Mouse (Mus musculus): ENCODE measurements around the gene Rec8.

The Rec8 gene

DNA sequence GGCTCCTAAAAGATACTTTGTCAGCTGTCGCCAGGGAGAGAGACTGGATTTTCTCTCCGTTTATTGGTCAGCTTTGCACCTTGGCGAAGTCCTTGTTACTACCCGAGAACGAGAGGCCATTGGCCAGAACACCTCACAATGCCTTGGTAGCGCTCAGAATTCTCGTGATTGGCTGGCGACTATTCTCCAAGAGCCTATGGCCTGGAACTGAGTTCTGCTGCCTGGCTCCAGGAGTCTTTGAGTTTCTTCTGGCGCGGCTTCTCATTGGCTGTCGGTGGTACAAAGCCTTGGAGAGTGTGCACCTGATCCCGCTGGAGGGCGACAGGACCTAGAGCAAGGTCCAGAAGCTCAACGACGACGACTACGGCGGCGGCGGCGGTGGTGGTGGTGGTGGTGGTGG is at the start of gene Rec8:
TSS of gene Rec8 (plus strand) at position 216 of the 400 bp plus-strand sequence.
- DNase-seq: peak; percentile 64

- no peak for DNase-seq
Observed at GRCm38 (mm10) chr14:55570588-55570987, 47.2 kb upstream of the Rec8 start.

DNA sequence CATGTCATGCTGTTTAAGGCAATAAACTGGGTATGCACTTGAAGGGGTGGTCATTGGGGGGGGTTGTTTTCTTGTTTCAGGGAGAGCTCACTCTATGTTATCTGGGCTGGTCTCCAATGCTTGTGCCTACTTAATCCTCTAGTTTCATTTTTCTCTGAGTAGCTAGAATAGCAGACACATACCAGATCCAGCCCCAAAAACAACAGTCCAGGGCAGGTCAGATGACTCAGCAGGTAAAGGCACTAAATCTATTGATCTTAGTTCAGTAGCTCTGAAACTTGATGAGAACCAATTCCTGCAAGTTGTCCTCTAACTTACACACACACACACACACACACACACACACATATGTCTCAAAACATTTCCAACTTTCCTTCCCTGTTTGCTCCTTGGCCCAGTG is 46.1 kb upstream of the Rec8 start:
- DNase-seq: no peak

- DNase-seq: no peak
Observed at GRCm38 (mm10) chr14:55575302-55575701, 42.5 kb upstream of the Rec8 start, which contains the start of gene Fitm1. Gene Fitm1, plus strand, starts transcription at chr14:55575617.

DNA sequence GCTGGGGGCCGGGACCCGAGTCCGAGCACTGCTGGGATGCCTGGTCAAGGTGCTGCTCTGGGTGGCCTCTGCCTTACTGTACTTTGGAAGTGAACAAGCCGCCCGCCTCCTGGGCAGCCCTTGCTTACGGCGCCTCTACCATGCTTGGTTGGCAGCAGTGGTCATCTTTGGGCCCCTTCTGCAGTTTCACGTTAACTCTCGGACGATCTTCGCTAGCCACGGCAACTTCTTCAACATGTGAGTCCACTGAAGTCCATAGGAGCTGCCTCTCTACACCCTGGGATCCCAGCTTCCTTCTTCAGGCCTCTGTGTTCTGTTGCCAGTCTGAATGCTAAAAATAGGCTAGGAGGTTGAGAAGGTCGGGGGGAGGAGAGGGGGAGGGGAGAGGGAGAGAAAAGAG is 42.1 kb upstream of the Rec8 start:
- no peak for DNase-seq

GRCm38 (mm10) chr14:55576376-55576775 is 41.5 kb upstream of the Rec8 start:
- DNase-seq: no peak

DNA sequence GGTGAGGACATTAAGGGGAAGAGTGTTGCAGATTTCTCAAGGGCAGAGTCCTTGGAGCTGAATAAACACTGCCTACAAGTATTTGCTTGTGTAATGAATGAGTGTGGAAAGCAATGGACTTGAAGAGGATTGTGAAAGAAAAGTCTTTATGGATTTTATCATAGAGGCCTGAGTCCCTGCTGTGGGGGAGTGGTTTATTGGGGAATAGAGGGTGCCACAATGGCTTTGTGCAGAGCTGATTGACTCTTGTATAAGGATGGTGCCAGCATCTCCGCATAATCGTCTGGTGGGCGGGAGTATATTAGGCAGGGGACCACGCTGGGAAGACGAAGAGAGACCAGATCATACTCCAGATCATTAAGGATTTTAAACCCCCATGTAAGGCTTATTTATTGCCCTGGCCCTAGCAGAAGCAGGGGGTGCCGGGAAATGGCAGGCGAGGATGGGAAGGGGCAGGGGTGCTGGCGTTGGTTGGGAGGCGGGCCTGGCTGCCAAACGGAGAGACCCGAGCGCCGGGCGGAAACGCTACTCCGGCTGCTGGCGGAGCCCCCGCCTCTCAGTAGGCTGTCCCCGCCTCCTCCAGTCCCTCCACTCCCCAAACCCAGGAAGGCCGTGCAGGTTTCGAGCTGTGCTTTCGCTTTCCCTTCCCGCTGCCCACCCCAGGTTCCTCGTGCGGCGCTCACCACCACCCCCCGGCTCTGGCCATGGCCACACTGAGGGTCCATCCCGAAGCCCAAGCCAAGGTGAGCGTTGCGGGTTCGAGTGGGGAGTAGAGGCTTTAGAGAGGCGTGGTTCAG is 39.8 kb upstream of the Rec8 start, which contains the start of gene Psme1:
TSS of gene Psme1 (plus strand) at position 253 of the 797 bp plus-strand sequence.
- DNase-seq: peak; percentile 86

DNA sequence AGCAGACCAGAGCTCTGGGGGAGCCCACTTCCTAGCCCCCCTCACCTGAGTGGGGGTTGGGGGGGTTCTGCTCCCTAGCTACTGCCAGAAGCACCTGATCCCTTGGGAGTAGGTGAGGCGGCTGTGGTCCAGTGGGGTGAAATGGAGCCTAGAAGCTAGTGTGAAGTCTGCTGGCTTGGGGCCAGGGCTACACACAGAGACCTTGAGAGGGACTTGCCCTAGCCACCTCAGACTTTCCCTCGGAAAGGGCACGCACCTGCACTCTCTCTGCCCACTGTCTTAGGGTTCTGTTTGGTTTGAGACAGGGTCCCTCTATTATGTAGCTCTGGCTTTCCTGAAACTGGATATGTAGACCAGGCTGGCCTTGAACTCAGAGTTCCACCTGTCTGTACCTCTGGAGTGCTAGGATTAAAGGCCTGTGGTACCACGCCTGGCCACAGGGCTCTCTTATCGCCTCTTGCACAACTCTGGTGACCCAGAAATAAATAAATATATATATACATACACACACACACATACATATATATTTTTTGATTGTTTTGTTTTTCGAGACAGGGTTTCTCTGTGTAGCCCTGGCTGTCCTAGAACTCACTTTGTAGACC is 39.1 kb upstream of the Rec8 start:
- no peak for DNase-seq

DNA sequence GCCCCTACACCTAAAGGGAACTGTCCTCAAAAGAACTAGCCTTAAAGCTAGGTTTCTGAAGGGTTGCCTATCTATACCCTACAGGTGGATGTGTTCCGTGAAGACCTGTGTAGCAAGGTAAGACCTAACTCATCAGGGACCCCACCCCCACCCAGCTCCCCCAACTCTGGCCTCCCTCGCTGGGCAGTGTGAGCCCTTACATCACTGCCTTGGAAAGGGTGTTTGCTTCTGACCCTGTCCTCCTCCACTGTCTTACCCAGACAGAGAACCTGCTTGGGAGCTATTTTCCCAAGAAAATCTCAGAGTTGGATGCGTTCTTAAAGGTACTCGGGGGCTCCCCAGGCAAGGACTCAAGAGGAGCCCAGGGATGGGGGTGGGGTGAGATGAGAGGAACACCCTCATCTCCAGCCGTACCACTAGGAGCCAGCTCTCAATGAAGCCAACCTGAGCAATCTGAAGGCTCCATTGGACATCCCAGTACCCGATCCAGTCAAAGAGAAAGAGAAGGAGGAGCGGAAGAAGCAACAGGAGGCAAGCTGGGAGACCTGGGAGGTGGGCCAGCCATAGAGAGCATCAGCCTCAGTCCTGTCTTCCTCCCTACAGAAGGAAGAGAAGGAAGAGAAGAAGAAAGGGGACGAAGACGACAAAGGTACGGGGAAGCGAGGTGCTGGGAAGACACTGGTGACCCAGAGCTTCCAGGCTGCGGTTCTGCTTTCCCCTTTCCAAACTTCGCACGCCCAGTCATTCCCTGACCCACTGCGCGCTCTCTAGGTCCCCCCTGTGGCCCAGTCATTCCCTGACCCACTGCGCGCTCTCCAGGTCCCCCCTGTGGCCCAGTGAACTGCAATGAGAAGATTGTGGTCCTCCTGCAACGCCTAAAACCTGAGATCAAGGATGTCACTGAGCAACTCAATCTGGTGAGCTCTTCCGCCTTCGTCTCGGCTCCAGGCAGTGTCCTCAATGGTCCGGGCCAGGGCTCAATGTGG is 38.0 kb upstream of the Rec8 start:
- no peak for DNase-seq

GRCm38 (mm10) chr14:55580731-55581130 is 37.1 kb upstream of the Rec8 start:
- no peak for DNase-seq

- DNase-seq: no peak
Observed at GRCm38 (mm10) chr14:55581981-55582681, 35.7 kb upstream of the Rec8 start.

DNA sequence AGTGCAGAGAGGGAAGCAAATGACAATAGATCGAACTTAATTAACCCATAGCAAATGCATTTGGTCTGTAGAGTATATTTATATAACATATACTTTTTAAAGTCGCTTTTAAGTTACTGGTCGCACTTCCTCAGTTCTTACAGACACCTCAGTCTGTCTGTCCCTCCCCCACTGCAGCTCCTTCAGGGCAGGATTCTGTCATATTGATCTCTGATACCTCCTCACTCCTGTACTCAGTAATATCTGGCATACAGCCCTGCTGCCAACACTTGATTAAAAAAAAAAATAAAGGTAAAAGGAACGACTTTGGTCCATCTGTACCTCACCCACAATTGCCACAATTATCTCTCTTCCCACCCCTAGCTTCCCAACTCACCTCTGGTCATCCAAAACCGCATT is 33.5 kb upstream of the Rec8 start:
- no peak for DNase-seq

- DNase-seq: peak; percentile 69
Observed at GRCm38 (mm10) chr14:55584702-55585565, 32.9 kb upstream of the Rec8 start, which contains the start of gene Emc9. Gene Emc9, minus strand, starts transcription at chr14:55585302.

DNA sequence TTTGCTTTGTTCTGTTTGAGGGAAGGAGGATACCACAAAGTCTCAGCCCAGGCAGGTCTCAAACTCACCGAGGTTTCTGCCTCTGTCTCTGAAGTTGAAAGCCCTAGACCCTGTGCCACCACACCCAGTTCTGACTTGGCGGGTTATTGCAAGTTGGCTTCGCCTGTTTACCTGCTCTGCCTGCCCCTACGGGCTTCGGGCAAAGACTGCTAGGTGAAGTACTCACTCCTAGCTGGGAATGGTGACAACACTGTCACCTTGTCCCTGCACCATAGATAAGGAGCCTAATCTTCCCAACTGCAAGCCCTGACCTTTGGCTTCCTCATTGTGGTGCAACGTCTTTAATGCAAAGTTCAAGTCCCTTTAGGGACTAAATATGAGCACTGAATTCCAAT is 32.3 kb upstream of the Rec8 start:
- no peak for DNase-seq

GRCm38 (mm10) chr14:55586149-55586548 is 31.7 kb upstream of the Rec8 start:
- peak; percentile 8 for DNase-seq

DNA sequence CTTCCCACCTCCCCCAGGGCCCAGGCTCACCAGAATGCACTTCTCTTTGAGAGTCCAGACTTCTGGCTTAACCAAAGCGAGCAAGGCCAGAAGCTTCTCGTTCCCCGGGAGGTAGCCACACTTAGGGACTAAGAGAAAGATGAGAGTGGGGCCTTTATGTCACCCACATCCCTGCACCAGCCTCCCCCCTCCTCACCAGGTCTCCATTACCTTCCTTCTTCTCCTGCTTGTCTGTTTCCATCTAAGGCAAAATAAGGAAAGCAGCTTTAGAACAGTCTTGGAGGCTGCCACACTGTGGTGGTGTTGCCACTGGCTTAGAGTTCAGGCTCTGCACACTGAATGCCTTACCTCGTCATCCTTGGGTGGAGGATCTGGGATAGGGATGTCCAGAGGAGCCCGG is 28.6 kb upstream of the Rec8 start:
- no peak for DNase-seq

- no peak for DNase-seq
Observed at GRCm38 (mm10) chr14:55589771-55590448, 27.9 kb upstream of the Rec8 start.

DNA sequence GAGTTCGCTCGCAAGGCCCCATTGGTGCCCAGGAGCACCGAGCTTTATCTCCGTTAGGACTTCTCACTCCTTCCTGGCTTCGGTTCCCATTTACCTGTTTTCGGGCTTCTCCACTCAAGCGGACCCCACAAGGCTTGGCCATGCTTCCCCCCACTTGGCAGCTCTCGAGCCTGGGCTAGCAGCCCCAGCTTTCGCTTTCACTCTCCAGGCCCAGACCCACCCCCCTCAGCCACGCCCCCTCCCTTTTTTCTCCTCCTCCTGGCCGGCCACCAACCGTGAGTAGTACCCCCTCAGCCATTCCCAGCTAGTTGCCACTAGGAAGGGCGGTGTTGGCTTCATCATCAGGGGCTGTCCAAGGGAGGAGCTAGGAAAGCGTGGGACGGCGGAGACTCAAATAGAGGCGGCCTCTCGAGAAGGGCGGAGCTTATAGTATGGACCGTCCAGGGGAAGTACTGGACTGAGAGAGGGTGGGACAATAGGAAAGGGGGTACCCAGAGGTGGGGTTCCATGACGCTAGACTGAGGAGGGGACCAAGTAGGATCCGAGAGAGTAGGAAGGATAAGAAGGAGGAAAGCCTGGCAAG is 27.0 kb upstream of the Rec8 start, which contains the start of gene Psme2:
TSS of gene Psme2 (minus strand) at position 366 of the 583 bp plus-strand sequence.
- peak; percentile 98 for DNase-seq

- peak; percentile 97 for DNase-seq
Observed at GRCm38 (mm10) chr14:55591331-55591891, 26.4 kb upstream of the Rec8 start, which contains the start of gene Rnf31. Gene Rnf31, plus strand, starts transcription at chr14:55591708.

GRCm38 (mm10) chr14:55592226-55592625 is 25.6 kb upstream of the Rec8 start:
- DNase-seq: peak; percentile 13
